Mouse (Mus musculus): Measurements from ENCODE around the gene Prkg1. TPM values are rescaled to one million over a fixed set of nuclear protein-coding genes. Genes with fewer than 3 reads are reported as not detected.

Prkg1 gene
- total RNA-seq, 2 experiments from 2014 or later, result 24.6 to 25.7 TPM

DNA sequence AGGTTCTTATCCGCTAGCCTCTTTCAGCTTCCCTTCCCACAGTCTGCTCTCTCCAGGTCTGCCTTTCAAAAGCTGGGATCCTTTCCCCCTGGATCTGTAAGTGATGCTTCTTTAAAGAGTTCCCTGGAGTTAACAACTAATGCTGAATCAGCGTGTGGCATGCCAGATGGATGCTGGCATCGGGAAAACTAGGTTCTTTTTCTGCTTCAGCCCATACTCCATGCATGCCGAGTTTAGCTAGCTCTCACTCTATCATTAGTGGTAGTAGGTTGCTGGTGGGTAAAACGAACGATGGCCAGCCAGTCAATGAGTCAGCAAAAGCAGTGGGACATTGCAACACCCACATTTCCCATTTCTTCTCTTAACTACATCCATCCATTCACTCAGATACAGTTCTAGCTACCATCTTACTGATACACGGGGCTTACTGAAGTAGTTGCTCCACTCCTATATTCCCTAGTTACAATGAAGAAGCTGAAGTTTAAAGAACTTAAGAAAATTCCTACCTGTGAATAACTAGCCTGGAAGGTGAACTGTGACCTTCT is 935.5 kb downstream of the Prkg1 start:
- Histone ChIP-seq H3K27ac (no peak overlapping the region), H3K4me3 (no peak overlapping the region)
- TF ChIP-seq CTCF (conservative IDR thresholded peaks at IDR 0.05), result no peak
- no peak for DNase-seq (ENCODE audit: low spot score in 2 of 2)

DNA sequence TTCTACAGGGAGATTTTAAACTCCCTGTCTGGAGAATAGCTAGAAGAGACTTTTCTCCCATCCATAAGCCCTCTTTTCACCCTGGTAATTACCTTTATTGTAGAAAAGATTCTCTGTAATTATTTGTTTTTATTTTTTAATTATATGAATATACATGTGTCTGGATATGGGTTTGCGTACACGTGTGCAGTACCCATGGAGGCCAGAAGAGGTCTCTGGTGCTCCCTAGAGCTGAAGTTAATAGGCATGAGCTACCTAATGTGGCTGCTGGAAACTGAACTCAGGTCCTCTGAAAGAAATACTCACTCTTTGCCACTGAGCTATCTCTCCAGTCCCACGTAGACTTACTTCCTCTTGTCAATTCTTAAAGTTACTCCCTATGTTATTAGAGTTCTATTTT is 937.0 kb downstream of the Prkg1 start:
- Histone ChIP-seq H3K27ac (no peak overlapping the region), H3K4me3 (no peak overlapping the region)
- DNase-seq (ENCODE audit: low spot score in 2 of 2), result no peak
- TF ChIP-seq CTCF (conservative IDR thresholded peaks at IDR 0.05), result peak; percentile 56

DNA sequence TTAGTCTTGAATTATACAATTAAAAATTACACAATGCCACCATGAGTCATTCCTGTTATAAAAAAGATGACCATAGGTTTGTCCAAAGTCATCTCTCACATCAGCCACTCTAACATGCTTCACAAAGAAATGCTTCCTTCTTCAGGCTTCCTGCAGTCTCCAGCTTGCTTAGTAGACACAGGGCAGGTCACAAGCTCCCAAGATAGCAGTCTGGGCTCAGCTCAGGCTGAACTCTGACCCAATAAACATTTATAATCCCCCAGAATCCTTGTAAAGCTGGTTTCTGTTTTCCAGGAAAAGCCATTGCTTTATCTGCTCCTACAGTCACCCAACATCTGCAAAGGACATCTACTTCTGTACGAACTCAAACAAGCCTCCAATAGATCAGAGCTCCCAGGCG is 938.7 kb downstream of the Prkg1 start:
- DNase-seq (ENCODE audit: low spot score in 2 of 2), result no peak
- H3K27ac ChIP-seq, result no peak overlapping the region
- no peak overlapping the region for H3K4me3 ChIP-seq
- no peak for TF ChIP-seq CTCF (conservative IDR thresholded peaks at IDR 0.05)

- TF ChIP-seq CTCF (conservative IDR thresholded peaks at IDR 0.05), result no peak
- DNase-seq (ENCODE audit: low spot score in 2 of 2), result peak; percentile 19 to 45
- Histone ChIP-seq H3K27ac (peak overlapping the region; percentile 83), H3K4me3 (no peak overlapping the region)
These were observed 949.2 kb downstream of the Prkg1 start for GRCm38 (mm10) chr19:30815661-30816060.

GRCm38 (mm10) chr19:30806265-30806664 is 958.6 kb downstream of the Prkg1 start:
- no peak for DNase-seq (ENCODE audit: low spot score in 2 of 2)
- Histone ChIP-seq H3K27ac (no peak overlapping the region), H3K4me3 (no peak overlapping the region)
- TF ChIP-seq CTCF (conservative IDR thresholded peaks at IDR 0.05), result no peak

DNA sequence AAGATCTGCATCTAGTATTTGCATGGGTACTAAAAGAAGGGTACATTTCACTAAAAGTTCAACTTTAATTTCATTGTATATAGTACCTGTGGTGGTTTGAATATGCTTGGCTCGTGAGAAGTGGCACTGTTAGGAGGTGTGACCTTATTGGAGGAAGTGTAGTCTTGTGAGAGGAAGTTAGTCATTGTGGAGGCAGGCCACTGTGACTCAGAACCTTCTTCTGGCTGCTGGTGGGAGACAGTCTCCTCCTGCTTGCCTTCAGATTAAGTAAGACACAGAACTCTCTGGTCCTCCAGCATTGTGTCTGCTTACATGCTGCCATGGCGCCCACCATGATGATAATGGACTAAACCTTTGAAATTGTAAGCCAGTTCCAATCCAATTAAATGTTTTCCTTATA is 984.0 kb downstream of the Prkg1 start:
- no peak for DNase-seq (ENCODE audit: low spot score in 2 of 2)
- H3K4me3 ChIP-seq, result no peak overlapping the region
- H3K27ac ChIP-seq, result no peak overlapping the region
- no peak for TF ChIP-seq CTCF (conservative IDR thresholded peaks at IDR 0.05)

- no peak for DNase-seq (ENCODE audit: low spot score in 2 of 2)
- no peak overlapping the region for H3K27ac ChIP-seq
- H3K4me3 ChIP-seq, result no peak overlapping the region
- no peak for TF ChIP-seq CTCF (conservative IDR thresholded peaks at IDR 0.05)
These were observed 996.5 kb downstream of the Prkg1 start for GRCm38 (mm10) chr19:30768316-30768715.

GRCm38 (mm10) chr19:30744426-30744825 is 1020.4 kb downstream of the Prkg1 start:
- Histone ChIP-seq H3K4me3 (no peak overlapping the region), H3K27ac (no peak overlapping the region)
- no peak for TF ChIP-seq CTCF (conservative IDR thresholded peaks at IDR 0.05)
- no peak for DNase-seq (ENCODE audit: low spot score in 2 of 2)

- TF ChIP-seq CTCF (conservative IDR thresholded peaks at IDR 0.05), result no peak
- Histone ChIP-seq H3K27ac (no peak overlapping the region), H3K4me3 (no peak overlapping the region)
- peak; percentile 14 to 27 for DNase-seq (ENCODE audit: low spot score in 2 of 2)
These were observed 1065.7 kb downstream of the Prkg1 start for GRCm38 (mm10) chr19:30699130-30699529.

GRCm38 (mm10) chr19:30691258-30691657 is 1073.6 kb downstream of the Prkg1 start:
- H3K27ac ChIP-seq, result no peak overlapping the region
- H3K4me3 ChIP-seq, result no peak overlapping the region
- no peak for TF ChIP-seq CTCF (conservative IDR thresholded peaks at IDR 0.05)
- no peak for DNase-seq (ENCODE audit: low spot score in 2 of 2)

DNA sequence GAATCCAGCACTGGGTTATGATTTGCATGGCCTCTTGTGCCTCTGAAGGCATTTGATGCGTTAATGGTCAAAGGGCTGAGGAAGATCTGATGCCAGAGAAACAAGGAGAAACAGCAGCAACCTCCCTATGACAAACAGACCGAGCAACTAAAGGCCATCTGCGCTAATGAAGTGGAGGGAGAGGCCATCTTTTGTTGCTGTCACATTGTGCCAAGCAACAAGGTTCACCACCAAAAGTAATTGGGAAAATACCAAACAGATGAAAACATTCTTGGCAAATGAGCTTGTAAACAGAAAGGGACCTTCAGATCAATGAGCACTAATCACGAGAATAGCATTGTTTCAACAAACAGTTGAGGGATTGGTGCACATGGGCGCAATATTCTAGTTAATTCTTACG is 1074.1 kb downstream of the Prkg1 start:
- no peak for TF ChIP-seq CTCF (conservative IDR thresholded peaks at IDR 0.05)
- H3K4me3 ChIP-seq, result no peak overlapping the region
- no peak for DNase-seq (ENCODE audit: low spot score in 2 of 2)
- H3K27ac ChIP-seq, result no peak overlapping the region

DNA sequence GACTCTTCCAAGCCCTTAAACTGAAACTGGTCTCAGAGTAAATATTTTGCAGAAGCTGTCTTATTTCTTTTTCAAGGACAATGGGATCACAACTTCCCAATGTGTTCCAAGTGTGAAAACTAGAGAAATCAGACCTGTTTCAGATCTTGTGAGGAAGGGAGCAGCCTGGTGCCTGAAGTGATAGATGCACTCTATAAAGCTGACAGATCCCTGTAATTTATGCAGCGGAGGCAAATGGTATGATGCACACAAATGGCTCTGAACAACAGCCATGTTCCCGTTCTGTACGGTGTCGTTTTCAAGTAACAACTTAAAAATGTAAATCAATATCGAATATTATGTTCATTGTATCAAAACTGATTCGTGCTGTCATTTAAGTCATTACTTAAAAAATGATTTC is 1076.9 kb downstream of the Prkg1 start:
- TF ChIP-seq CTCF (conservative IDR thresholded peaks at IDR 0.05), result no peak
- no peak for DNase-seq (ENCODE audit: low spot score in 2 of 2)
- H3K27ac ChIP-seq, result peak overlapping the region; percentile 48; the same call in 1 of the 2 replicates
- H3K4me3 ChIP-seq, result no peak overlapping the region

- Histone ChIP-seq H3K27ac (no peak overlapping the region), H3K4me3 (no peak overlapping the region)
- no peak for TF ChIP-seq CTCF (conservative IDR thresholded peaks at IDR 0.05)
- DNase-seq (ENCODE audit: low spot score in 2 of 2), result no peak
These were observed 1088.5 kb downstream of the Prkg1 start for GRCm38 (mm10) chr19:30676308-30676707.

GRCm38 (mm10) chr19:30664269-30664668 is 1100.6 kb downstream of the Prkg1 start:
- Histone ChIP-seq H3K27ac (no peak overlapping the region), H3K4me3 (no peak overlapping the region)
- peak; percentile 65 to 83 for DNase-seq (ENCODE audit: low spot score in 2 of 2)
- peak; percentile 90 for TF ChIP-seq CTCF (conservative IDR thresholded peaks at IDR 0.05)
